Comparison of ENCODE assay signal across 8 mouse cellular contexts in the genomic region with DNA sequence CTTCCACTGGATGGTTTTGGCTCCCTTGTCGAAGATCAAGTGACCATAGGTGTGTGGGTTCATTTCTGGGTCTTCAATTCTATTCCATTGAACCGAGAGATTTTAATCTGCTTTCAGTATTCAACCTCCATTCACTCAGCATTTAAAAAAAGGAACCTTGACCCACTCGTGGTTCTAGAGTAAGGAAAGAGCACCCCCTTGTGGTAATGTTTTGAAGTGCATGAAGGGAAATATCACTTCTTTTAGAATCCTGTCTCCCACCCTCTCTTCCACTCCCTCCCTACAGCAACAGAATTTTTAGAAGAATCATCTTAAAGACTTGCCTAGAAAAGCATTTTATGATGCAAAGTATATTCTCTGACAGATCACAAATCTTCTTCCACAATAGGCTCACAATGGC.
DNase-seq lines count a peak whose midpoint lies in the region; ATAC-seq and TF ChIP-seq lines count a peak whose summit lies in the region.
"Had no signal": no experiment of that assay in that cellular context is flagged by ENCODE, and none has a peak within 500 bp of the region (broad histone marks: within the 10 kb centered on the region; RNA-seq: fewer than 3 reads in every experiment).

No protein-coding gene starts in this region.

- no peak for TF ChIP-seq EP300 in heart, postnatal 0 days (IDR thresholded peaks at IDR 0.05; ENCODE audit: low read depth)

- H3K27me3 ChIP-seq in heart, postnatal 0 days (ENCODE audit: control insufficient read depth, insufficient read depth, low read length), result no peaks in the 10 kb centered on the region
- no peaks in the 10 kb centered on the region for H3K27me3 ChIP-seq in heart, embryonic 12.5 days (replicated peaks)

- no peak overlapping the region for H3K4me2 ChIP-seq in heart, postnatal 0 days (ENCODE audit: low read depth, low read length)
- no peak overlapping the region for H3K4me2 ChIP-seq in heart, embryonic 12.5 days

- H3K36me3 ChIP-seq in heart, postnatal 0 days (replicated peaks; ENCODE audit: control insufficient read depth, insufficient read depth, low read length), result no peaks in the 10 kb centered on the region
- H3K36me3 ChIP-seq in heart, embryonic 12.5 days, result no peaks in the 10 kb centered on the region

- WGBS in heart, postnatal 0 days, result 11% methylated on average over 3 of the region's 3 CpGs
- WGBS in heart, embryonic 12.5 days, result 12% methylated on average over 3 of the region's 3 CpGs

- TF ChIP-seq CTCF in heart, postnatal 0 days (IDR thresholded peaks at IDR 0.05; ENCODE audit: low read depth), result peak; percentile 58

- H3K9ac ChIP-seq in heart, postnatal 0 days (replicated peaks; ENCODE audit: low read depth, low read length), result no peak overlapping the region
- no peak overlapping the region for H3K9ac ChIP-seq in heart, embryonic 12.5 days

- no peak overlapping the region for H3K4me3 ChIP-seq in heart, postnatal 0 days (ENCODE audit: low read depth, low read length)
- no peak overlapping the region for H3K4me3 ChIP-seq in heart, embryonic 12.5 days
- H3K4me3 ChIP-seq: myocyte had no signal

- no peak for DNase-seq in heart, postnatal 0 days (ENCODE audit: low spot score)
- DNase-seq in ovary, postnatal 14 days (ENCODE audit: low spot score), result peak; percentile 41
- no peak for DNase-seq in ovary, adult 18-20 months (ENCODE audit: low spot score)
- peak; percentile 18 for DNase-seq in R1 (ENCODE audit: low read depth, low spot score)
- DNase-seq in layer of hippocampus, postnatal 14 days (ENCODE audit: low spot score in 2 of 2), result peak; percentile 1 to 55
- DNase-seq in urinary bladder, postnatal 36 days (ENCODE audit: low spot score in 2 of 2), result no peak

- H3K27ac ChIP-seq in heart, postnatal 0 days (ENCODE audit: low read depth), result no peak overlapping the region
- H3K27ac ChIP-seq in heart, embryonic 12.5 days (ENCODE audit: poor library complexity, severe bottlenecking), result no peak overlapping the region

- no peak for ATAC-seq in heart, postnatal 0 days (ENCODE audit: insufficient read depth, low read depth)
- ATAC-seq in heart, embryonic 12.5 days (ENCODE audit: insufficient number of reproducible peaks, low FRiP score), result no peak

- no peaks in the 10 kb centered on the region for H3K9me3 ChIP-seq in heart, postnatal 0 days (replicated peaks; ENCODE audit: control insufficient read depth, low read length)
- no peaks in the 10 kb centered on the region for H3K9me3 ChIP-seq in heart, embryonic 12.5 days (replicated peaks)

- no peaks in the 10 kb centered on the region for H3K4me1 ChIP-seq in heart, postnatal 0 days (ENCODE audit: control insufficient read depth, insufficient read depth)
- H3K4me1 ChIP-seq in heart, embryonic 12.5 days (replicated peaks), result no peaks in the 10 kb centered on the region

Comparison
In these comparisons a context has a peak if more than half of its experiments do, and no peak if none do; other contexts are left out.
1. DNase-seq: peak in ovary, postnatal 14 days (single experiment), R1 (single experiment) and layer of hippocampus, postnatal 14 days (2 of 2); none in heart, postnatal 0 days (single experiment), ovary, adult 18-20 months (single experiment) and urinary bladder, postnatal 36 days (0 of 2).